Mouse (Mus musculus) spleen, postnatal 4 days (tissue): ENCODE measurements at regions not wholly inside any gene's neighbourhood (a gene's known extent, or its start where the extent isn't known, plus 50 kb on each side); places are given as distances from the start of the nearest gene placed in this dataset.

Source experiments
- DNase-seq, 2 experiments: peaks; one replicate each; pipeline ENCODE4 v3.0.0; 2022; ENCODE audit warnings: low spot score in 2 of 2

DNA sequence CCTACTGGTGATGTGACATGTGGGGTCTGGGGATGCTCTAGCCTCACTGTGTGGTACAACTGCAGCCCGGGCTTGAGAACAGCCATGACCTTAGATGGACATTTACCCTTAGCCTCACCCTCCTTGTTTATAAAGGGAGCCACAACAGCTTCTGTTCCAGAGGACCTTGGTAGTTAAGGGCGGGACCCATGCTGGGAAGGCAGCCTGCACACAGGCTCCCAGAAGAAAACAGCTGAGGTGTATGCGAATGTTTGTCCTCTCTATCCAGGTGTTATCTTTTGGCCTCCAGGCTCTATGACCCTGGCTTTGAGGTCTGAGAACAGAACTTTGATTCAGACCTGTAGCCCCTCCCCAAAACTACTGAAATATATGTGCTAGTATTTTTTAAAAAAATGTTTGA lies 102.1 kb upstream of the Mki67 start:
- no peak for DNase-seq

DNA sequence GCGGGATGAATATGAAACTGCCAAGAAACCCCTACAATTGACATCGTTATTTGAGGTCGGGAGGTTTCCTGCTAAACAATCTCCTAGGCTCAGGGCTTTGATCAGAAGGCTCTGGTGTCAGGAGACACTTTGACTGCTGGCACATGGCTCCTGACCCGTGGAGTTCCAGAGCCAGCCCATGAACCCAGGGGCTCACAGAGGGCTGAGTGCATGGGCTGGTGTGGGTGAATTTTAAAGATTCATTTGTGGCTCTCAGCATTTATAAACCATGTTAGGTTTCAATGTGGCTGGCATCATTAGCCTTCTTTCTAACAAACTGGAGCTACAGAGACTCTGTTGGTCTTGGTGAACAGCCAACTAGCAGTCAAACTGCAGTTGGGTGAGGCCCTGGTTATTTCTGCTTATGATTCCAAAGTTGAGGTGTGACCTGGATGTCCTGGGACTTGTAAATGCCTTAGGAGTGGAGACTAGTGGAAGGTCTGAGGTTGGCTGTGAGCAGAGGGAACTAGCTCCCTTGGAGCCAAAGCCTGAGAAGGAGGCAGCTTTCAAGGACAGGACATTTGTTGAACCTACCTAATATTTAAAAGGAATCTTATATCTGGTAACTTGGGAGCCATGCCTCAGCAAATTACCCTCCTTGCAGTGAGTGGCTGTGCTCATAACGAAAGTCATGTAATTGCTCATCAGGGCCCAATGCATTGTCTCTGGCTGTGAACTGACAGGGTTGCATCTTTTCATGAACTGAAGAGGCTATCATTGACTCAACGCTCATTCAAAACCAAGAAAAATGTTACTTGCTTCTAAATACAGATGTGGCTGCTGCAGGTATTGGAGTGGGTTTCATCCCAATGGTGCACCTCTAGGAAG lies 108.0 kb upstream of the Mki67 start:
- no peak for DNase-seq

DNA sequence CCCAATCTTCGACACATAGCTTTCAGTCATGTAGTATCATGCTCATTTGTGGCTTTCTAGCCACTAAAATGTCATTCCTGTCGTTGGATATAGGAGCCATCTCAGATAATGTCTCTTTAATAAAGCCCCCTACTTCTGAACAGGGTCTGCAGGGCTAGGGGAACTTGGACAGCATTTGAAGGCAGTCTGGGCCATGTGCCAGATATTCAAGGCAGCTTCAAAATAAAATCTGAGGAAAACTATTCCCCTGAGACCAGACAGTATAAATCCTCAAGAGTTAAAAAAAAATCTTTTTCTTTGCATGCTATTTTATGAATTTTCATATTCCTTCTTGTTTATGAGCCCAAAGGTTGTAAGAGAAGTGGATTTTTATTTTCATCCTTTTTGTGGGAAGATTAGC lies 113.1 kb upstream of the Mki67 start:
- DNase-seq: no peak

DNA sequence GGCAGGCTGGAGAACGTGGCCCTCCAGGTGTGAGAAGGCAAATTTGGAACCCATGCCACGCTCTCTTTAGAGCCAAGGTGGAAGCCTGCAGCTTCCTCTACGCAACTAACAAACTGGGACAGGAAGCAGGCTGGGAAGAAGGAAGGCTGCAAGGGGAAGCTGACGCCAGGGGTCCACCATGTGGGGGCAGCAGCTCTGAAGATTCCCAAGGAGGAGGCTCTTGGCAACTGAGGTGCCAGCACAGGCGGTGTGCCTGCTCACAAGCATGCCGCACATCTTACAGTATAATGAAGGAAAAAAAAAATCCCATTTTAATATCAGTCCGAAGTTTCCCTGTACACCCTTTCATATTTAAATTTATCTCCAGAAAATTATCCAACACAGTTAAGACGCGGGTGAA lies 117.3 kb upstream of the Mki67 start:
- no peak for DNase-seq

DNA sequence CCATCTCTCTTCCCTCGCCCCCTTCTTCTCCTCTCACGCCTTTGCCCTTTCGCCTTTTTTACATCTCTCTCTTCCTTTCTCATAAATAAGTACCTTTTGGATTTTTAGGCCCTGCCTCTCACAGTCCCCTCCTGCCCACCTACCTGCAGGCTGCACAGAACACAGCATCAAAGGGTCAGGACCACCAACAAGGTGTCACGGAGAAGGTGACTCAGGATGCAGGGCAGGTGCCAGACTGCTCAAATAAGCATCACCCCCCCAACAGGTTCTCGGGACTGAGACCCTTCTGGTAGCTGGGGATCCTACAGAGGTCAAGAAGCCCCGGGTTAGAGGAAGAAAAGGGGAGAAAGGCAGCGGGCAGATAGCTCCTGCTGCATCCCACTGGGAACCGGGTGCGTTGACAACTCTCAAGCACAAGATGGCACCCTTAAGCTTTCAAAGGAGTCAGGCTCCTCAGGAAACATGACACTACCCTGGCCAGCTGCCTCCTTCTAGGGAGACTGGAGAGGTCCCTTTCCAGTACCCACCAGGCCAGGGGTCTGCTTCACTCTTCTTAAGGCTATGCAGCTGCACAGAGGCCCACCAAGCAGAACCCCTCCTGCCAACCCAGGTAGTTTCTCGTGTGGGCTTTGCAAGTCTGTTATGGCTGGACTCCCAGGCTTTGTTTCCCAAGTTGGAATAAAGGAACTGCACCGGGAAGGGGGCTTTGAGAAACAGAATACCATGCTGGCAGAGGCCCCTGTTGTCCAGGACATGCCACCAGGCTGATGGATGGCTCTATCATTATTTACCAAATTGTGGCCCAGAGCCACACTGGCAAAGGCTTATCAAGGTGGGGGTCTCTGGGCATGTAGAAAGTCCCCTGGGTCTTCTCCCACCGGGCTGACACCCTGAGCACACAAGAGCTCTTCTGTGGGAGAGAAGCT lies 120.9 kb upstream of the Mki67 start:
- DNase-seq: no peak

DNA sequence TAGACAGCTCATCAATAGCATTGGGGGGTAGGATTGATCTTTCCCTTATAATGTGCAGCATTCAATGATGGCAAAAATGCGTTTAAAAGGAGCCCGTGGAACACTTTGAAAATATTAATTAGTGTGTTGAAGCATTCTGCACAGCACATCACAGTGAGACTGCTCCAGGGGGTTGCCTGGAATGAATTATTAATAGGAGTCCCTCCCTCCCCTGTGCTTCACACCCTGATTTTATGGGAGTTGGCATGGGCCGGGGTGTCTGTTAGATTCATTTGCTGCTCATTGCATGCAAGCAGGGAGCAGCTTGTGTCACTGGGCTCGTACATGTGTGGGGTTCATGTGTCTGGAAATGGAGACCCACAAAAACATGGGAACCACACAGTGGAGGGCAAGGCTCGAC lies 127.9 kb upstream of the Mki67 start:
- no peak for DNase-seq

DNA sequence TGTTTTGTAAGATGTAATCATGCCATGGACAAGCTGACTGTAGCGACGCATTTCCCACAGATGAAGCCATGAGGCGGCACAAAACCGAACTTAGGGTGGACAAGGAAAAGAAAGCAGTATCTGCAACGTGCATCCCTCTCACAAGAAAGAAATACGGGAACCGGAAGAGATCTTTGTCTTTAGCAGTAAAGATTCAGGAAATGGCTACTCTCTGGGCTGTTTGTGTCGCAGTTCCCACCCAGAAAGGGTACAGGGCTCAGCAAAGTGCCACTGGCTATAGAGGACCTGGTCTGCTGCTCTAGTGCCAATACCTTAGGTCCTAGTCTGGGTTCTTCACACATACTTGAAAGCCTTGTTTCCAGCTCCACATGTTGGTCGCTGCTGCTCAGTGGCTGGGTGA lies 131.1 kb upstream of the Mki67 start:
- no peak for DNase-seq

DNA sequence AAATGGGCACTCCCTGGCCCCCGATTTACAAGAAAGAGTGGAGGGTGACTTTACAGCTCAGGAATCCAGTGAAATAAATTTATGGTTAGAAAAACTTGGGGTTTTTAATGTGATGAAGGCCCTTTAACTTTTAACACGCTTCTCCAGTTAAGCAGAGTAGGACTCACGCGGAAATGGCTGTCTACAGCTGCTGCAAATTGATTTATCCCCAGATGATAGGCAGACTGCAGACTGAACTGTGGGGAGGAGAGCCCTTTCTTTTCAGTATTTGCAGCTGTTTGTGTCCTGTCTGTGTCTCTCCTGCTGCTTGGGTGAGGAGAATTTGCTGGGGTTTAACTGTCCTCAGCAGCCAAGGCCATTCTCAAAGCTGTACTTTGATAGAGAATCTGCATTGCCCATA lies 132.0 kb upstream of the Mki67 start:
- no peak for DNase-seq

DNA sequence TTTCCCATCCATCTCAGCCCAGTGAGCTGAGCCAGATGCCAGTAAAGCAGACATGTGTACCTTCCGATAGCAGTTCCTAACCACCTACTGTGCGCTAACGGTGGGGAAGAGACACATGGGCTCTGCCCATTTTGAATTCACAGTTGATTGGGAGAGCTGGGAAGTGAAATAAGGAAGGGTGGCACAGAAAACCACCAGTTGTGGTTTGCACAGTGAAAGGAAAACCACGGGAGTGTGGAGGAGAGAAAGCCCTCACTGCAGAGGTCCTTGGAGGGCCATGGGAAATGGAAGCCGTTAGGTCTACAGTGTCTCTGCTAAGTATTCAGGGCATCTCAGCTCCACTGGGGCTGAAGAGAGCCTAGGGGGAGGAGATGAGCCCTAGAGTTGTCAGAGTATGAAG lies 132.7 kb upstream of the Mki67 start:
- no peak for DNase-seq

DNA sequence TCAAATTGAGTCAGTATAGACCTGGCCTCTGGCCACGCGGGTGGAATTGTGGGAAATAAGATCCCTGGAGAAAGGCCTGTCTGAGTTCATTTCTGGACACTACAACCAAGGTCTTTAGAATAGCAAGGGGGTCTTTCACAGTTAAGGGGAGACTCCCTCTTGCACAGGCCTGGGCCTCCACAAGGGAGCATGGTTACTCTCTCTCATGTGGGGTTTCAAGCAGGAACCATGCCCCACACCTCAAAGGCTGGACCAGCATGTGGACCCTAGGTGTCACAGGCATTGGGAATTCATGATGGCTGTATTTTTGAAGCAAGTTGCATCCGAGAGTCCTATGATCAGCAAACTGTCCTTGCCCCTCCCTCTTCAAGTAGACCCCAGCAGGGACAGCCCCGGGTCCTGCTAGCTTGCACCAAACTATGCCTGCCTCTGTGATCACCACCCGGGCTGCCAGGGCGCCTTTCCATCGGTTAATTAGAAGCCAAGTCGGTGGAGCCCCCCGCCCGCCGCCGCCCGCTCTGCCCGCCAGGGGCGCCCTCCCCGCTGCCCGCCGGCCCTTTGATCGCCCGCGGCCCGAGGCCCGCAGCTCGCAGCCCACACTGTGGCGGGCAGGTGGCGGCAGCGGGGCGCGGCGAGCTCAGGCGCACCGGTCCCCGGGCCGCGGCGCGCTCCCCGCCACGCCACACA lies 137.1 kb upstream of the Mki67 start:
- peak in 1 of 2 experiments; percentile 64 for DNase-seq

DNA sequence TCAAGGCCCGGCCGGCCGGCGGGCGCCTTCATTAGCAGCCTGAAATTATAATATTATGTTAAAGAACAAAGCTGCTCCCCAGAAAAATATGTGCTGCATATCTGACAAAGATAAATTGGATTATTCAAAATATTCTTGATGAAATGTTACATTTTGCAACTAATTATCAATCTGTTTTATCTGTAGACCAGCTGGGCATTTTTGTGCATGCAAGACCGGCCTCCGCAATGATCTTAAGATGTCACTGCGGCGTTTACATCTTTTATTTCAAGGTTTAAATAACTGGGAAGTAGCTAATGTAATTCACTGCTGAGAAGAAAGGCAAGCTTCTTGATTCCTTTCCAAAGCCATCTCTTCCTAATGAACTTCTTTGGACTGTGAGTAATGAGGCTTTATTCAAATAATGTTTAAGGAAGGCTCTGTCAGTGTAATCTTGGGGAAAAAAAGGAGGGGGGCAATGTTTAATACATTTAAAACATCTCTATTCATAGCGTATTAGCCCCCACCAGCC lies 137.7 kb upstream of the Mki67 start:
- no peak for DNase-seq

DNA sequence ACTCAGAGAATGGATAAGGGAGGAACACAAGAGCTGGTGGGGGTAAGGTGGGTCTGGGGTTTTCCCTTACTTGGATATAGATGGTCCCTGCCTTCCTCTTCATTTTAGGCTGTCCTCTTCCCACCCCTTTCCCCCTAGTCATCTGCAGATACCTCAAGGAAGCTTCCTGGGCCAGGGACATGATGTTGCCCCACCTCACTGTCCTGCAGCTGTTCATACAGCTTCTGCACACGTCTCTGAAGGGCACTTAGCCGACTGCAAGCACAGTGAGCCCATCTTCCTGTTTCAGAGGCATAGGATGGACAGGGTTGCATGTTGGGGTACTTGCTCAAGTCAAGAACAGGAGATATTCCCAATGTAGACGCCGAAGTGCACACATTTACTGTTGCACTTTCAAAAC lies 144.1 kb upstream of the Mki67 start:
- DNase-seq: no peak

DNA sequence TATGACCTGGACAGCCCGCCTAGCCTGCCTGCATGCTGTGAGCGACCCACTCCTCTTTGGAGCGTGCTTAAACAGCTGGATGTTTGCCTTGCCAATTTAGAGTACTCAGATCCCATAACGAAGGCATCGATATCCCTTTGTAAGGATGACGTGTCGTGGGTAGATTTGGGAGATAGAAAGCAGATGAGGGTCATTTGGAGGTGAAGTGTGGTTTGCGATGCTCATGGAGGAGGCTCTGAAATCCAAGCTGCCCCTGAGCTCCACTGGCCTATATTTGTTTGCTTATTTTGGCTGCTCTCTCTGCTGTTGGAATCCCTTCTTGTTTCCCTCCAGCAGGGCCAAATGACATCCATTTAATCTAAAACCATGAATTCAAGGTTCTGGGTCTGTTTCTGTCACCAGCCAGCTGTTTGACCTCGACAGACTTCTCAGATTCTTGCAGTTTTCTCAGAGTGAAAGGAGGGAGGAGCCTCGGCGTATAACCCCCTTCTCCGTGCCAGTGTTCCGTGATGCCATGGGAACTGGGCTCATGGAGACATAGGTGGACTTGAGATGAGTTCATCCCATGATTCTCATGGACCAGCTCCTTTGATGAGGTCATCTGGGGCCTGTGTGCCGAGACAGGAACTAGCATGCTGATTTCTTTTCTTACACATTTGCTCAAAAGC lies 144.7 kb upstream of the Mki67 start:
- DNase-seq: no peak

DNA sequence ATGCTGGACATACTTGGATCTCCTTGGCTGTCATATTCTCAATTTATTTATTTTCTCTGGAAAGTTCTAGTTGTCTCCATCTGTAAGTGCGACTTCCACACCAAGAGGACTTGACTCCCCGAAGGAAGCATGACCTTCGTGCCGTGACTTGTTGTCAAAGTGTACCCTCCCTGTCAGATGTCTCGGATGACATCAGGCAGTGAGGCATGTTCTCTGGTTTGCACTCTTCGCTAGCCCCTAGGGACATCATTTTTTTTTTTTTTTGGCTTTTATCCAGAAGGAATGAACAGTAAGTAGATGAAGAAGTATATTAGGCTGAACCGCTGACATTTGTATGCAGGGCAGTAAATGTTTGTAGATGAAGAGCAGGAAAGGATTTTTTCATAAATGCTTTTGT lies 145.2 kb upstream of the Mki67 start:
- DNase-seq: no peak

DNA sequence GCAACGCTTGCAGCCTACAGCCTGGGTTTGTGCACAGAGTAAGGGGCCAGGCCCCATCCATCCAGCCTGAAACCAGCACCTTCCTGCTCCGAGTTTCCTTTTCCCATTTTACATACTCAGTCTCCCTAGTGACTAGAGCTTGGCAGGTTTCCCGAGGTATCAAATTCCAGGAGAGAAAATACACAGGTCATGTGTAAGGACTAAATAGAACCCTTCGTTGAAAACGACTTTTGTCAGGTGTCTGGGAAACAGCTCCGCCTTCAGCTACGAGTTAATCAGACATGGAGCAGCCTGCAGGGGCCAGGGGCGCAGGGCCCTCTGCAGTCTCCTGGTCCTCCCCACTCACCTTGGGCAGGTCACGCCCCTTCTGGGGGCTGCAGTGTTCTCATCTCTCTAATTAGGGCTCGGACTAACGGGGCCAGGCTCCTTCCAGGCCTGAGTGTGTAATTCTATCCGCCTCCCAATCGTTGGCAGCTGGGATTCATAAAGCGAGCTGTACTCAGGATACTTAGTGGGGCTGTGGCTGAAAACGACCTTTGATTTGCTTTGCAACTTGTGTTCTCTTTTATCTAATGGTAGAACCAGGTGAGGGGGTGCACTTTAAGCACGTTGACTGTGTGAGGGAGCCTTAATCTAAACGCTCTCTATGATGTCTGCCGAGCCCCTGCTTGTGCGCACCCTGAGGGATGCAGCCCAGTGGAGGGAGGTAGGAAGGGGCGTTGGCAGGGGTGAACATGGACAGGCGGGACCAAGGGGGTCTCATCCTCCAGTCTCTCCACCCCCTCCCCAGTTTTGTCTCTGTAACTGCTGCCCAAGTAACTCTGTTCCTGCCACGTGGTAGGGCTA lies 147.6 kb upstream of the Mki67 start:
- DNase-seq: no peak

DNA sequence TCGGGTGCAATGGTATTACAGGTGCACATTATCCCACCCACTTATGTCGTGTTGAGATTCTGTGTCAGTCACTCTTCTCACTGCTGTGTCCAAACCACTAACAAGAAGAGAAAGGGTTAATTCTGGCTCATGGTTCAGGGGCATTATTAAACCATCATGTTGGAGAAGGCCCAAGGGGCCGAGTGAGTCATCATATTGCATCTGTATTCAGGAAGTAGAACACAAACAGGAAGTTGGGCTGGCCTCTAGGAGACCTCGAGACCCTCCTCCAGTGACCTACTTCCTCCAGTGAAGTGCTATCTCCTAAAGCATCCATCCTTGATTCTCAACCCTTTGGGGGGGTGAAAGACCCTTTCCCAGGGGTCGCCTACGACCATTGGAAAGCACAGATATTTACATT lies 154.8 kb upstream of the Mki67 start:
- DNase-seq: no peak

DNA sequence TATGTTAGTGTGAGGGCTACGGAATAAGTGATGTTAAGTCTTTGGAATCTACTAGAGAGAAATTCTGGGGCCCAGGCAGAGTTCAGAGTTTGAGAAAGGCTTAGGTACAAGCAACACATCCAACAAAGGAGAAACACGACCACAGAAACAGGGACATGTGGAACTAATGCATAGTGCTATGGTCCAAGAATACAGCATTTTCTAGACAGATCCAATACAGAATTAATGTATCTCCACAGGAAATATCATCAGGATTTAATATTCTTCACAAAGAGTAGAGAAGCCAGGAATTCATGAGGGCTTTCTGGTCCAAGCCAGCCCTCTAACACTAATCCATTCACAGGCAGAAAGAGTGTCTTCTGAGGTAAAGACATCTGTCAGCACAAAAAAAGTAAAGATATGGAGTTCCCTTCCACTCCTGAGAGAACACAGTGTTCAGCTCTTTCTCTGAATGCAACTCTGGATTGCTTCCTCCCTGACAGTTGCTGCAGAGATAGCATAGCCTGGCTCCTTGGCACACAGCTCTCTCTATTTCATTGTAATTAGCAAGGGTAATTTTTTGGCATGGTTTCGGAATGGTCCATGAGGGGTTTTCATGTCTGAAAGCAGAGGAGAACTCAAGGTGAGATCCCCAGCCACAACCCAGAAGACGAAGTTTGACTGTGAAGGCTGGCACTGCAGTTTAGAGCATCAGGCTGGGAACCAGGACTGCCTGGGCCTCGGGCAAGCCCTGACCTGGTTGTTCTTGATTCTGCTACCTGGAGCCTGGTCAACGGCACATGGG lies 161.1 kb upstream of the Mki67 start:
- no peak for DNase-seq

DNA sequence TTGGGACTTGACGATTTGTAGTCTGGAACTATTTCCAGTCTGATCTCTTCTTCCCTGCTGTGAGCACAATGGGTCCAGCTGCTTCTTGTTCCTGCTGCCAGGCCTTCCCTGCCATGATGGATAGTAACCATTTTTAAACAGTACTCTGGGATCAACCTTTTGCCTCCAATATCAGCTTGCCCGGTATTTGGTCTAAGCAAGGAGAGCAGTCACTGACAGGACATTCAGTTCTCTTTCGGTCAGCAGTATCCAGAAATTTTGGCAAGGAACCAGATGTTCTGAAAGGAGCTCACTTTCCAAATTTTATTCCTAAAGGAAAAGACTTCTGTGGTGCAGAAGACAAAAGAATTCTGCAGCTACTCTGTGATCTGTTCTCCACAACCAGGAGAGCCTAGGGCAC lies 162.6 kb upstream of the Mki67 start:
- DNase-seq: no peak

DNA sequence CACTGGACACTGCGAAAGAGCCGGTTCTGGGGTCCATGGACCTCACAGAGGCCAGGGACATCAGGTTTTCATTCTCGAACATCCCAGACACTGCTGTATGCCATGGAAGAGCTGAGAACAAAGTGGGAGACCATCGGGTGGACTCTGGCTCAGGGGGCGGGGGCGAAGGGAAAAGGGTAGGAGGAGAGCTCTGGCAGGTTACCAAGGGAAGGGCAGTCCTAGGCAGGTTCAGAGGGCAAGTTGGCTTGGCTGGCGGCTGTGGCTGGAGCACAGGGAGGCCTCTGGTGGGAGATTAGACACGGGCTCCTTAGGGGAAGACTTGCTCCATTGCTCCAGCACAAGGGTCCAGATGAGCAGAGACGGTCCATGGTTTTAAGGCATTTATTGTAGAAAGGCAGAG lies 164.3 kb upstream of the Mki67 start:
- no peak for DNase-seq

DNA sequence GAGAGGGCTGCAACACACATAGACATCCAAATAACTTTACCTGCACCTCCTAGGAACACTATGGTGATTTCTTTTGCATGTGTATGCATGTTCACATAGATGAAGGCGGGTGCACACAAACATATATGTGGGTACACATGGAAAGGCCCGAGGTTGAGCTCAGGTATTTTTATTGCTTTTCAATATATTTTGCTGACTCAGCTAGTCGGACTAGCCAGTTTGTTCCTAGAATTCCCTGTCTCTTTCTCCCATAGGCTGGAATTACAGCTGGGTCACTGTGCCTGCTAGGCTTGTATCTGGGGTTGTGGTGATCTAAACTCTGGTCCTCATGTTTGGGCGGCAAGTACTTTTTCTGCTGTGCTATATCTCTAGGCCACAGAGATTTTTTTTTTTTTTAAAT lies 166.1 kb upstream of the Mki67 start:
- no peak for DNase-seq
